Mouse (Mus musculus) heart, adult 2 months (tissue): Measurements from ENCODE around the gene Ect2l. TPM values are rescaled to one million over a fixed set of nuclear protein-coding genes. Genes with fewer than 3 reads are reported as not detected.

Source experiments
- DNase-seq, 2 experiments: peaks; one replicate each; pipeline ENCODE4 v3.0.0; 2021
- H3K27ac ChIP-seq: fragments of 200-600 bp; 2 replicates; pipeline ENCODE4 v1.8.1; 2022
- H3K27me3 ChIP-seq: fragments of 200-500 bp; 2 replicates; pipeline ENCODE4 v1.6.1; 2012; ENCODE audit warnings: mild to moderate bottlenecking, low read length, inconsistent platforms, mixed read lengths; ENCODE audit not compliant: control insufficient read depth, insufficient read depth
- H3K36me3 ChIP-seq: fragments of 200-500 bp; 2 replicates; pipeline ENCODE4 v1.6.1; 2012; ENCODE audit warnings: low read length, inconsistent platforms; ENCODE audit not compliant: control insufficient read depth, insufficient read depth
- H3K4me1 ChIP-seq: fragments of 200-500 bp; 2 replicates; pipeline ENCODE4 v1.6.1; 2011; ENCODE audit warnings: low read length; ENCODE audit not compliant: control insufficient read depth, insufficient read depth
- H3K4me3 ChIP-seq: fragments of 200-600 bp; 2 replicates; pipeline ENCODE4 v1.8.1; 2022
- H3K79me2 ChIP-seq: fragments of 200-500 bp; replicated peaks from 2 replicates; pipeline ENCODE4 v1.6.1; 2012; ENCODE audit warnings: mild to moderate bottlenecking, inconsistent platforms, low read length, moderate library complexity, mixed read lengths; ENCODE audit not compliant: control insufficient read depth, insufficient read depth
- H3K9ac ChIP-seq: fragments of 200-500 bp; 2 replicates; pipeline ENCODE4 v1.6.1; 2012; ENCODE audit warnings: low read depth, mild to moderate bottlenecking, control low read depth, inconsistent platforms, low read length, mixed read lengths
- CTCF ChIP-seq: fragments of 200-600 bp; IDR thresholded peaks from 2 replicates; pipeline ENCODE4 v1.8.1; 2022; ENCODE audit warnings: antibody characterized with exemption, mild to moderate bottlenecking, moderate library complexity
- EP300 ChIP-seq: fragments of 200-500 bp; IDR thresholded peaks from 2 replicates; pipeline ENCODE4 v1.6.1; 2011; ENCODE audit warnings: low read depth, low read length, control low read depth; ENCODE audit not compliant: insufficient read depth
- POLR2A ChIP-seq: fragments of 200-500 bp; IDR thresholded peaks from 2 replicates; pipeline ENCODE4 v1.6.1; 2011; ENCODE audit warnings: mild to moderate bottlenecking, low read depth, low read length, control low read depth; ENCODE audit not compliant: insufficient read depth
- WGBS: fragments of 180-500 bp; shearing (Covaris S2); methylation state at CpG from one replicate; pipeline ENCODE4 v1.1.7; 2018; 5-methylcytosine and 5-hydroxymethylcytosine counted together
- intact Hi-C: fragments of 180-260 bp; cut with DNase I; formaldehyde crosslinking; loops from one replicate; pipeline ENCODE4 v1.15.1; 2025
- polyA plus RNA-seq: library from polyadenylated mRNA; depleted of rRNA; stranded (reverse); fragments of >200 nt; gene quantifications from 2 replicates; pipeline ENCODE4 v1.2.3, GENCODE M21; 2012
- total RNA-seq, 2 experiments: library from RNA; stranded (reverse); gene quantifications; 2 replicates each; pipeline ENCODE4 v1.2.3; 2021

The Ect2l gene
- total and polyA plus RNA-seq, 3 experiments, result 0.29 TPM; not detected in 2

DNA sequence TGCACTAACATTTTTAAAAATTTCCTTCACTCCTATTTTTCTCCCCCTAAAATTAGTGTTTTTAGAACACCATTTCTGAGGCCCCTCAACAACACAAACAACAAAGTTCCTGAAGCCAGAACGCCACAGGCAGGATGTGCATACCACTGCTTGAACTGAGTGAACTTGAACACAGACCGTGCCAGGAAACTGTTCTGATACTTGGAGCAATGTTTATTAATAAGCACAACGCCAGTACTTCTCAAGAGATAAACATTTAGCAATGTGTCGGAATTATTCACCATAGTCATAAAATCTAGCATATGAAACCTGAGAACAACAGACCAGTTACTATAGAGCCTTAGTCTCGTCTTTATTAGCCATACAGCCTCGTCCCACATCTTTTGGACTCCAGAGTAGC, 571 bp downstream of the Ect2l start:
- Histone ChIP-seq H3K27ac (no peak overlapping the region), H3K9ac (no peak overlapping the region), H3K27me3 (no peaks in the 10 kb centered on the region), H3K4me3 (no peak overlapping the region), H3K36me3 (no peaks in the 10 kb centered on the region; the same call in 1 of the 2 replicates), H3K4me1 (peaks cover 3% of the 10 kb centered on the region), H3K79me2 (no peaks in the 10 kb centered on the region)
- no peak for TF ChIP-seq CTCF
- no peak for TF ChIP-seq EP300
- TF ChIP-seq POLR2A, result no peak
- intact Hi-C loops, result no loop called here
- 46% methylated on average over 6 of the region's 6 CpGs for WGBS
- DNase-seq, result no peak

- H3K79me2 ChIP-seq, result no peaks in the 10 kb centered on the region
- intact Hi-C loops, result no loop called here
- no peaks in the 10 kb centered on the region for H3K4me1 ChIP-seq
- H3K4me3 ChIP-seq, result no peak overlapping the region
- H3K9ac ChIP-seq, result no peak overlapping the region
- TF ChIP-seq EP300 (no peak), POLR2A (no peak), CTCF (no peak)
- no peak for DNase-seq
- H3K27ac ChIP-seq, result no peak overlapping the region
- WGBS, result 63% methylated on average over 7 of the region's 7 CpGs
- no peaks in the 10 kb centered on the region for H3K27me3 ChIP-seq
- no peaks in the 10 kb centered on the region for H3K36me3 ChIP-seq
Observed at GRCm38 (mm10) chr10:18204067-18204466, 6.6 kb downstream of the Ect2l start.

DNA sequence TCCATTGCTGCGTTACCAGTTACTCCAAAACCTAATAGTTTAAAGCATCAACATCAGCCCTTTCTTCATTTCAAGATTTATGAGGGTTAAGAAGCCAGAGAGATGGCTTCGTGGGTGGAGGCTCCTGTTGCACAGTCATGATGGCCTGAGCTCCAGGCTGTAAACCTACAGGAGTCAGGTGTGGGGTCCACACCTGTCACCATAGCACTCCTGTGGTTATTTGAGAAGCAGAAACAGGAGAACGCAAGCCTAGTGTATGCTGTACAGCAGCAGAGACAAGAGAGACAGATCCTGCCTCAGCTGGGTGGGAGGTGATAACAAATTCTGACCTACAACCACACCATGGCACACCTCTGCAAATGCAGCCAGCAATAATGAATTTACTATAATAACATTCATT, 8.3 kb downstream of the Ect2l start:
- DNase-seq, result no peak
- 85% methylated on average over 3 of the region's 3 CpGs for whole genome bisulfite sequencing
- Histone ChIP-seq H3K4me1 (no peaks in the 10 kb centered on the region), H3K36me3 (no peaks in the 10 kb centered on the region), H3K9ac (no peak overlapping the region), H3K4me3 (no peak overlapping the region), H3K27ac (no peak overlapping the region), H3K27me3 (no peaks in the 10 kb centered on the region), H3K79me2 (no peaks in the 10 kb centered on the region)
- no peak for TF ChIP-seq CTCF
- TF ChIP-seq EP300, result no peak
- TF ChIP-seq POLR2A, result no peak
- intact Hi-C loops, result no loop called here

DNA sequence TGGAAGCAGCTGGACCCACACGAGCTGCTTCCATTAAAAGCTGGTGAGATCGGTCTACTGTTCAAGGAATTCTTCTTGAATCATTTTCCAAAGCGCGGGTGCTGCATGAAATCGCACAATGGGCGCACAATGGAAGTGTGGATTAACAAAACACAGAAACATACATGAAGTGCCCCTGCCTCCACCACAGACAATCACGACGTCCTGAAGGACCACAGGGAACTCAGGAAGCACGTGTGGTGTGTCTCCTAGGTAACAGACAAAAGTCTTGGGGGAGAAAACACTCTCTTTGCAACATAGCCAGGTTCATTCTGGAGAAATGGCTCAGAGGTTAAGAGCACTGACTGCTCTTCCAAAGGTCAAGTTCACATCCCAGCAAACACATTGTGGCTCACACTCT, 10.0 kb downstream of the Ect2l start:
- no peak for TF ChIP-seq EP300
- TF ChIP-seq CTCF, result no peak
- TF ChIP-seq POLR2A, result no peak
- H3K79me2 ChIP-seq, result no peaks in the 10 kb centered on the region
- no peak overlapping the region for H3K4me3 ChIP-seq
- WGBS, result 69% methylated on average over 9 of the region's 9 CpGs
- intact Hi-C loops, result no loop called here
- H3K9ac ChIP-seq, result no peak overlapping the region
- no peaks in the 10 kb centered on the region for H3K36me3 ChIP-seq
- H3K27me3 ChIP-seq, result no peaks in the 10 kb centered on the region
- peaks cover 2% of the 10 kb centered on the region; the same call in 1 of the 2 replicates for H3K4me1 ChIP-seq
- no peak overlapping the region for H3K27ac ChIP-seq
- no peak for DNase-seq

DNA sequence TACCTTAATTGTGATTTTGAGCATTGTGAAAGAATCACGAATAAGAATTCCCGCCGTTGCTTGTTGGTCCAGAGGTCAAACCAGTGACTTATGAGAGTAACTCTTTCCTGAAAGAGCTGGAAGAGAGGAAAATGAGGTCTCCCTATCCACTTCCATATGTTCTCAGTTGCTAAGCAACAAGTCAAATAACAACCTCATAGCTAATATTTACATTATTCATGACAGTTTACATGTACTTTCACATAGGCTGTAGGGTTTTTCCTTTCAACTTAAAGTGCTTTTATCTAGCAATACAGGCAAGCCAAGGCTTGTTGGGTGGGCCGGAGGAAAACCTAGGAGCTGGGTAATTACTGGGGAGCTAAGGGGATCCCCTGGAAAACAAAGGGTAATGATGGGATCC, 10.8 kb downstream of the Ect2l start:
- Histone ChIP-seq H3K79me2 (no peaks in the 10 kb centered on the region), H3K36me3 (no peaks in the 10 kb centered on the region)
- intact Hi-C loops, result loop anchor here (5.0 kb wide), 2 partner anchors 93 to 328 kb away; no protein-coding TSS in a partner anchor

GRCm38 (mm10) chr10:18198286-18199015, 12.2 kb downstream of the Ect2l start:
- Histone ChIP-seq H3K4me3 (no peak overlapping the region), H3K9ac (no peak overlapping the region), H3K36me3 (no peaks in the 10 kb centered on the region), H3K27me3 (no peaks in the 10 kb centered on the region), H3K4me1 (peaks cover 2% of the 10 kb centered on the region; the same call in 1 of the 2 replicates), H3K27ac (no peak overlapping the region), H3K79me2 (no peaks in the 10 kb centered on the region)
- no peak for DNase-seq
- intact Hi-C loops, result loop anchor here (5.0 kb wide), 2 partner anchors 91 to 326 kb away; no protein-coding TSS in a partner anchor
- 76% methylated on average over 5 of the region's 5 CpGs for WGBS
- TF ChIP-seq POLR2A (no peak), EP300 (no peak), CTCF (no peak)

More for the DNA sequence above, 10.8 kb downstream of the Ect2l start:
- 66% methylated on average over 4 of the region's 4 CpGs for WGBS
- H3K9ac ChIP-seq, result no peak overlapping the region
- no peak for TF ChIP-seq POLR2A
- no peak for TF ChIP-seq CTCF
- TF ChIP-seq EP300, result no peak
- peaks cover 2% of the 10 kb centered on the region; the same call in 1 of the 2 replicates for H3K4me1 ChIP-seq
- no peaks in the 10 kb centered on the region for H3K27me3 ChIP-seq
- H3K4me3 ChIP-seq, result no peak overlapping the region
- no peak overlapping the region for H3K27ac ChIP-seq
- DNase-seq, result no peak
